Mouse (Mus musculus): ENCODE measurements around the gene Acad11. TPM values are rescaled to one million over a fixed set of nuclear protein-coding genes. Genes with fewer than 3 reads are reported as not detected.

Acad11 gene
- polyA plus RNA-seq, 1 experiment = 6.2 TPM

DNA sequence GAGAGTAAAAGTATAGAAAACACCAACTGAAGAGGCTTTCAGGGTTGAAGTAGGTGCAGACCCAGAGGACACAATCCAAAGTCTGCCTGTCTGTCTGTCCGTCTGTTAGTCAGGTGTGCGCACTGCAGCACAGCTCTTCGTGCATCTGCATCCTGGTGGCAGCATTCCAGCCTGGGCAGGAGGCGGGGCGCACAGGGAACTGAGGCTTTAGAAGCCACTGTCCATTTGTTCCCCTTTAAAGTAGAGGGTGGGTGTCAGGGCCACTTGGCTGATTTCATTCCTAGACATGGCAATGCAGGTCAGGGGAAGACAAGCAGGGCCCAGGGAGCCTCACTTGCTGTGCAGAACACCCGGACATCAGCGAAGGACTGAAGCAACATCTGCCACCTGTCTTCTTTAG lies 94.1 kb downstream of the Acad11 start:
- Histone ChIP-seq H3K27me3 (ENCODE audit: control insufficient read depth, insufficient read depth, insufficient read length) (no peaks in the 10 kb centered on the region), H3ac (ENCODE audit: control insufficient read depth, insufficient read length) (no peak overlapping the region), H3K4me2 (ENCODE audit: low read depth) (no peak overlapping the region), H3K4me3 (no peak overlapping the region), H3K36me3 (ENCODE audit: control insufficient read depth, insufficient read depth) (peaks cover 53% of the 10 kb centered on the region), H3K79me2 (ENCODE audit: control insufficient read depth, insufficient read depth) (no peaks in the 10 kb centered on the region)
- TF ChIP-seq E2F4 (IDR thresholded peaks at IDR 0.05; ENCODE audit: insufficient read depth) = no peak
- no peak for TF ChIP-seq TCF3 (IDR thresholded peaks at IDR 0.05; ENCODE audit: insufficient read length, low read depth)
- no peak for TF ChIP-seq MYOD1 (IDR thresholded peaks at IDR 0.05; ENCODE audit: control insufficient read depth in 1 of 3, insufficient read length in 2 of 3, low read depth in 2 of 3)
- no peak for TF ChIP-seq TCF12 (IDR thresholded peaks at IDR 0.05; ENCODE audit: insufficient read depth, poor library complexity, severe bottlenecking)
- TF ChIP-seq CEBPB (IDR thresholded peaks at IDR 0.05; ENCODE audit: insufficient read depth, poor library complexity, severe bottlenecking) = no peak
- TF ChIP-seq USF1 (IDR thresholded peaks at IDR 0.05; ENCODE audit: low read depth) = no peak
- no peak for TF ChIP-seq POLR2A (IDR thresholded peaks at IDR 0.05; ENCODE audit: insufficient read length, low read depth)
- no peak for TF ChIP-seq MYOG (IDR thresholded peaks at IDR 0.05; ENCODE audit: control insufficient read depth in 1 of 3, insufficient read depth in 1 of 3, insufficient read length in 2 of 3, low read depth in 2 of 3)

DNA sequence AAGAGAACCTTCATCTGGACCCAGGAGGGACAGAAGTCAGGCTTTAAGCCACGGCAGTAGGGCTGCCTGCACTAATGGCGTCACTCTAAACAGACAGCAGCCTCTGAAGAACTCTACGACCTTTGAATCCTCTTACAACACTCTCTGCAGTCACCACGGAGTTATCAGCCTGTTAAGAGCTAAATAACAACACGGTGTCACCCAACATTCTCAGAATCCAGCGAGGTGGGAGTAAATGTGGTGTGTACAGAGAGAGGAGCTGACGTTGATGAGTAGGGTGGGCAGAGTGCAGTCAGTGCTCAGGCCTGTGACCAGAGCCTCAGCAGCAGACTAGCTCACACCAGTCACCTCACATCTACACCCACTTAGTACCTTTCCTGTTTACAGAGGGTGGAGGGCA lies 97.9 kb downstream of the Acad11 start:
- peaks cover 60% of the 10 kb centered on the region for H3K36me3 ChIP-seq (ENCODE audit: control insufficient read depth, insufficient read depth)
- H3ac ChIP-seq (ENCODE audit: control insufficient read depth, insufficient read length) = no peak overlapping the region
- TF ChIP-seq POLR2AphosphoS2 (IDR thresholded peaks at IDR 0.05; ENCODE audit: insufficient read length, low read depth) (no peak), REST (IDR thresholded peaks at IDR 0.05; ENCODE audit: insufficient read depth, insufficient read length) (no peak), MYOD1 (IDR thresholded peaks at IDR 0.05; ENCODE audit: control insufficient read depth in 1 of 3, insufficient read length in 2 of 3, low read depth in 2 of 3) (no peak), E2F4 (IDR thresholded peaks at IDR 0.05; ENCODE audit: insufficient read depth) (no peak), TCF12 (IDR thresholded peaks at IDR 0.05; ENCODE audit: insufficient read depth, poor library complexity, severe bottlenecking) (no peak), TCF3 (IDR thresholded peaks at IDR 0.05; ENCODE audit: insufficient read length, low read depth) (no peak), SRF (IDR thresholded peaks at IDR 0.05; ENCODE audit: control insufficient read depth, insufficient read length, low read depth) (no peak), CEBPB (IDR thresholded peaks at IDR 0.05; ENCODE audit: insufficient read depth, poor library complexity, severe bottlenecking) (no peak), MYOG (IDR thresholded peaks at IDR 0.05; ENCODE audit: control insufficient read depth in 1 of 3, insufficient read depth in 1 of 3, insufficient read length in 2 of 3, low read depth in 2 of 3) (no peak), USF1 (IDR thresholded peaks at IDR 0.05; ENCODE audit: low read depth) (no peak), MAX (IDR thresholded peaks at IDR 0.05; ENCODE audit: low read depth) (no peak), POLR2A (IDR thresholded peaks at IDR 0.05; ENCODE audit: insufficient read length, low read depth) (no peak)
- no peak overlapping the region for H3K4me2 ChIP-seq (ENCODE audit: low read depth)
- no peak overlapping the region for H3K4me3 ChIP-seq
- H3K79me2 ChIP-seq (ENCODE audit: control insufficient read depth, insufficient read depth) = no peaks in the 10 kb centered on the region
- H3K27me3 ChIP-seq (ENCODE audit: control insufficient read depth, insufficient read depth, insufficient read length) = no peaks in the 10 kb centered on the region

DNA sequence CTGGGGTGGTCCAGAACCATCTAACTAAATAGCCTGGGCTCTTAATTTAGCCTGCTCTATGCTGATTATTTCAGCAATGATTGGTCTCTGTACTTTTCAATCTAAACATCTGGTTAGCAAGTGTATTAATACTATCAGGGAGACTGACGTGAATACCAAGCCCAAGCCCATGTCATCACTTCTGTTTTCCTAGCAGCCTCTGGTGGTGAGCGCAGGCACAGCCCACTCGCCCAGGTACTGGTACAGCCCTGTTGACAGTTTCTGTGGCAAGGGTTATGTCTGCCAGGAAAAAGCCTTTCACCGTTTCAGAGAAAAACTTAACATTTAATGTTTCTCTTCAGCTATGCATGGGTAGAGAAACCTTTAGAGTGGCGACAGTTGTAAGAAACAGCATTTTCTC lies 101.0 kb downstream of the Acad11 start:
- no peak overlapping the region for H3K4me3 ChIP-seq

DNA sequence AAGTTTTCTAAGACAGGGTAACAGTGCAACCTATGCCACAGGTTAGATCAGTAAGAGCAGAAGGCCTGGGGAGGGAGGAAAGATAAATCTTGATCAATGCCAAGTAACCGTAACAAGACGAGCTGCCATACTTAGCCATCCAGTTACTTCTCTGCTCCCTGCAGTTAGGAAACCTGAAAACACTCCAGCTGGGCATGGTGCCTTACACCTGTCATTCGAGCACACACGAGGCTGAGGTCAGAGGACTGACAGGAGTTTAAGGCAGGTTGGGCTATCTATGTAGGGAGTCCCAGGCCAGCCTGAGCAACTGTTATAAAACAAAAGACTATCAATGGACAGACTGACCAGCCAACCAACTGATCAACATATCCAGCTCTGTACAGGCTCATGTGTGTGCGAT lies 102.7 kb downstream of the Acad11 start:
- Histone ChIP-seq H3K4me3 (no peak overlapping the region), H3K27me3 (ENCODE audit: control insufficient read depth, insufficient read depth, insufficient read length) (no peaks in the 10 kb centered on the region), H3ac (ENCODE audit: control insufficient read depth, insufficient read length) (no peak overlapping the region), H3K79me2 (ENCODE audit: control insufficient read depth, insufficient read depth) (no peaks in the 10 kb centered on the region), H3K36me3 (ENCODE audit: control insufficient read depth, insufficient read depth) (peaks cover 42% of the 10 kb centered on the region), H3K4me2 (ENCODE audit: low read depth) (no peak overlapping the region)
- TF ChIP-seq CEBPB (IDR thresholded peaks at IDR 0.05; ENCODE audit: insufficient read depth, poor library complexity, severe bottlenecking) (no peak), TCF3 (IDR thresholded peaks at IDR 0.05; ENCODE audit: insufficient read length, low read depth) (no peak), USF1 (IDR thresholded peaks at IDR 0.05; ENCODE audit: low read depth) (no peak), SRF (IDR thresholded peaks at IDR 0.05; ENCODE audit: control insufficient read depth, insufficient read length, low read depth) (no peak), REST (IDR thresholded peaks at IDR 0.05; ENCODE audit: insufficient read depth, insufficient read length) (no peak), MAX (IDR thresholded peaks at IDR 0.05; ENCODE audit: low read depth) (no peak), TCF12 (IDR thresholded peaks at IDR 0.05; ENCODE audit: insufficient read depth, poor library complexity, severe bottlenecking) (no peak), POLR2A (IDR thresholded peaks at IDR 0.05; ENCODE audit: insufficient read length, low read depth) (no peak), E2F4 (IDR thresholded peaks at IDR 0.05; ENCODE audit: insufficient read depth) (no peak), MYOG (IDR thresholded peaks at IDR 0.05; ENCODE audit: control insufficient read depth in 1 of 3, insufficient read depth in 1 of 3, insufficient read length in 2 of 3, low read depth in 2 of 3) (no peak), MYOD1 (IDR thresholded peaks at IDR 0.05; ENCODE audit: control insufficient read depth in 1 of 3, insufficient read length in 2 of 3, low read depth in 2 of 3) (no peak), POLR2AphosphoS2 (IDR thresholded peaks at IDR 0.05; ENCODE audit: insufficient read length, low read depth) (no peak)

More for the DNA sequence above, 101.0 kb downstream of the Acad11 start:
- Histone ChIP-seq H3ac (ENCODE audit: control insufficient read depth, insufficient read length) (no peak overlapping the region), H3K79me2 (ENCODE audit: control insufficient read depth, insufficient read depth) (no peaks in the 10 kb centered on the region), H3K4me2 (ENCODE audit: low read depth) (no peak overlapping the region), H3K36me3 (ENCODE audit: control insufficient read depth, insufficient read depth) (peaks cover 52% of the 10 kb centered on the region), H3K27me3 (ENCODE audit: control insufficient read depth, insufficient read depth, insufficient read length) (no peaks in the 10 kb centered on the region)
- no peak for TF ChIP-seq REST (IDR thresholded peaks at IDR 0.05; ENCODE audit: insufficient read depth, insufficient read length)

DNA sequence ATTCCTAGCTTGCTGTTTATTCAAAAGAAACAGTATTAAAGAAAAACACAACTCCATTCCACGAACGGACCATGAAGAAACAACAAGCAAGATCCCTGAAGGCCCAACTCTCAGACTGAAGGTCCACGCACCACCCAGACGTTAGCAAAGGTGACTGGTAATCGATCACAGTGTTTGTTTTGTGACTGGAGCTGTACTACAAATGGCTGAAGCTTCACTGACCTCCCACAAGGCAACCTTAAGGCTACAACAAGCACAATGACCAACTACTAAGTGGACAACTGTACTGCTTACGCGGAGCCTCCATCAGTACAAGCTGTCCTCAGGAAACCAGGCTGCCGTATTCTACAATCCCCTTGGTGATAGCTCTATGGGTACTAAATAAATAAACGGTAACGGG lies 106.8 kb downstream of the Acad11 start:
- Histone ChIP-seq H3K4me3 (no peak overlapping the region), H3K27me3 (ENCODE audit: control insufficient read depth, insufficient read depth, insufficient read length) (no peaks in the 10 kb centered on the region)
- no peak for TF ChIP-seq TCF12 (IDR thresholded peaks at IDR 0.05; ENCODE audit: insufficient read depth, poor library complexity, severe bottlenecking)
- TF ChIP-seq MYOG (IDR thresholded peaks at IDR 0.05; ENCODE audit: control insufficient read depth in 1 of 3, insufficient read depth in 1 of 3, insufficient read length in 2 of 3, low read depth in 2 of 3) = no peak
- no peak for TF ChIP-seq MAX (IDR thresholded peaks at IDR 0.05; ENCODE audit: low read depth)
- TF ChIP-seq POLR2A (IDR thresholded peaks at IDR 0.05; ENCODE audit: insufficient read length, low read depth) = no peak
- no peak for TF ChIP-seq USF1 (IDR thresholded peaks at IDR 0.05; ENCODE audit: low read depth)
- no peak for TF ChIP-seq E2F4 (IDR thresholded peaks at IDR 0.05; ENCODE audit: insufficient read depth)
- TF ChIP-seq MYOD1 (IDR thresholded peaks at IDR 0.05; ENCODE audit: control insufficient read depth in 1 of 3, insufficient read length in 2 of 3, low read depth in 2 of 3) = no peak
- TF ChIP-seq TCF3 (IDR thresholded peaks at IDR 0.05; ENCODE audit: insufficient read length, low read depth) = no peak
- TF ChIP-seq REST (IDR thresholded peaks at IDR 0.05; ENCODE audit: insufficient read depth, insufficient read length) = no peak
- TF ChIP-seq CEBPB (IDR thresholded peaks at IDR 0.05; ENCODE audit: insufficient read depth, poor library complexity, severe bottlenecking) = no peak
- TF ChIP-seq POLR2AphosphoS2 (IDR thresholded peaks at IDR 0.05; ENCODE audit: insufficient read length, low read depth) = no peak
- TF ChIP-seq SRF (IDR thresholded peaks at IDR 0.05; ENCODE audit: control insufficient read depth, insufficient read length, low read depth) = no peak

More for the DNA sequence above, 106.8 kb downstream of the Acad11 start:
- no peak overlapping the region for H3K4me2 ChIP-seq (ENCODE audit: low read depth)
- peaks cover 38% of the 10 kb centered on the region for H3K36me3 ChIP-seq (ENCODE audit: control insufficient read depth, insufficient read depth)
- H3K79me2 ChIP-seq (ENCODE audit: control insufficient read depth, insufficient read depth) = no peaks in the 10 kb centered on the region
- no peak overlapping the region for H3ac ChIP-seq (ENCODE audit: control insufficient read depth, insufficient read length)
